Mouse (Mus musculus): ENCODE results near the gene Tbc1d22a. TPM values are rescaled to one million over a fixed set of nuclear protein-coding genes. Genes with fewer than 3 reads are reported as not detected.

Gene Tbc1d22a
- polyA plus RNA-seq, 1 experiment from 2014 or later: 6.2 TPM

DNA sequence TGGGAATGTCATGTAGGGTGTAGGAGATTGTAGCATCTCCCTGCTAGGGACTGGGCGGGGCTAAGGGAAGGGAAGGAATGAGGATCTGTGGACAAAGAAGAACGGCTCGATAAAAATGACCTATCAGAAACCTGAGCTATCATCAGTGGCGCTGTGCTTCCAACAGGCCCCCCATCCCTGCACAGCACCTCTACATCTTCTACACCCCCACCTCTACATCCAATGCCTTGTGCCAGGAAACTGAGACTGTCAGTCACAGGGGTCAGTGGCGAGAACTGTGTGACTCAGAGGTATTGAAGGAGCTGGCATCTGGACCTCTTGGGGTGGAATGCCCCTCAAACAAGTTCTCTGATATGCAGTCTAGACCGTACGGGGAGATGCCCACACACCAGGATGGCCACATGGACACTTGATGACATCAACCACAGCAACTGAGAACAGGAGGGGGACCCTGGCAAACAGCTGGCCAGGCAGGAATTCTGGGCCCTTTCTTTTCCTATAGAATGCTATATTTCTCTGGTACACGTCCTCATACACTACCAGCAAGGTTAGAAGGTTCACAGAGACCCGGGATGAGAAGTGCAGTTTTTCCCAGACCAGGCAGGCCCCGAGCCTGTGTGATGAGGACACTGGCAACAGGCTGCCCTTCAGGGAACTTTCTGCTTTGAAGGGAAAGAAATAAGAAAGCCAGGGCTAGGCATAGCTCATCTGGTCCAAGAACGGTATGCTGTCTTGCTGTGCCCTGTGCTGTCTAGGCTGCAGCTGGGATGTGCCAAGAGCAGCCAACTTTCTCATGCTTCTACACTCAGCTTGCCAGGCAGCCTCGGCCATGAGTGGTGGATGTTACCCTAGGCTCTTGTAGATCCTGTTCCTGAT lies 45.1 kb upstream of the Tbc1d22a start:
- Histone ChIP-seq H3K9ac (replicated peaks; ENCODE audit: low read length) (no peak overlapping the region), H3K4me3 (ENCODE audit: low read depth, low read length) (no peak overlapping the region), H3K9me3 (replicated peaks; ENCODE audit: control insufficient read depth, low read length) (no peaks in the 10 kb centered on the region), H3K27ac (replicated peaks; ENCODE audit: low read depth, low read length) (no peak overlapping the region), H3K4me2 (ENCODE audit: low read depth, low read length) (no peak overlapping the region), H3K27me3 (ENCODE audit: control insufficient read depth, insufficient read depth, low read length) (no peaks in the 10 kb centered on the region), H3K4me1 (ENCODE audit: control insufficient read depth, insufficient read depth, low read length) (peaks cover 3% of the 10 kb centered on the region), H3K36me3 (replicated peaks; ENCODE audit: control insufficient read depth, insufficient read depth, low read depth, low read length) (no peaks in the 10 kb centered on the region)
- 0 out of 2 replicates have a peak, but pooled peaks have one; percentile 11 for ATAC-seq (replicated peaks; ENCODE audit: insufficient number of reproducible peaks, low FRiP score, low TSS enrichment, low read depth)
- no peak for DNase-seq (ENCODE audit: low spot score)
- 77% methylated on average over 12 of the region's 12 CpGs for WGBS

DNA sequence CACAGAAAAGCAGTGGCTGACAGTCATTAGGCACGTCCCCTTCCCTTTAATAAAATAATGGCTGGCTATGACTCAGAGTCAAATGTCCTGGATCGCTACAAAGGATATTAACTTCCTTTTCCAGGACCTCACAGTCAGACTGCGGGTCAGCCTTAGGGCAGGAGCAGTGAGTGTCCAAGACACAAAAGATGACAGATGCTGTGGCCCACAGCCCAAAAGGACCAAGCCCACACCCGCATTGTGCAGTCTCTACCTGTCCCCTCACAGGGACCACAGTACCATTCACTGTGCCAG lies 44.5 kb upstream of the Tbc1d22a start:
- Histone ChIP-seq H3K9me3 (replicated peaks; ENCODE audit: control insufficient read depth, low read length) (no peaks in the 10 kb centered on the region), H3K36me3 (replicated peaks; ENCODE audit: control insufficient read depth, insufficient read depth, low read depth, low read length) (no peaks in the 10 kb centered on the region), H3K4me2 (ENCODE audit: low read depth, low read length) (no peak overlapping the region), H3K4me3 (ENCODE audit: low read depth, low read length) (no peak overlapping the region), H3K27me3 (ENCODE audit: control insufficient read depth, insufficient read depth, low read length) (no peaks in the 10 kb centered on the region), H3K27ac (replicated peaks; ENCODE audit: low read depth, low read length) (no peak overlapping the region), H3K9ac (replicated peaks; ENCODE audit: low read length) (no peak overlapping the region; the same call in 1 of the 2 replicates), H3K4me1 (ENCODE audit: control insufficient read depth, insufficient read depth, low read length) (peaks cover 3% of the 10 kb centered on the region)
- ATAC-seq (replicated peaks; ENCODE audit: insufficient number of reproducible peaks, low FRiP score, low TSS enrichment, low read depth) (no peak), DNase-seq (ENCODE audit: low spot score) (no peak)
- WGBS: 65% methylated on average over 4 of the region's 4 CpGs

DNA sequence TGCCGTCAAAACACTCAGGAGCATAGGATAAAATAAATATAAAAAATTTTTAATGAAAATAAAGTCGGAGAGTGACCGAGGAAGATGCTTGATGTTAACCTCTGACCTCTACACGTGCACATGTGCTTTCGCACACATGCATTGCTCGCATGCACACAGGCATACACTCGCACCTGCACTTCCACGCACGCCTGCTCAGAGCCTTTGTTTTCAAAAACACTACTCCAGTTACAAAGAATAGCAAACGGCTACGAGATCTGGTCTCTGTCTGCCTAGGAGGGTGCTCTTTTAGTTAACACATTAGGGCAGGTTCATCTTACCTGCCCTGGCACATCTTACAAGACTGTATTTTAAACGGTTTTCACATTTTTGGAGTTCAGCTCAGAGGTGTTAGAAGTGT lies 42.9 kb upstream of the Tbc1d22a start:
- DNase-seq (ENCODE audit: low spot score) (no peak), ATAC-seq (replicated peaks; ENCODE audit: insufficient number of reproducible peaks, low FRiP score, low TSS enrichment, low read depth) (no peak)
- H3K9me3 ChIP-seq (replicated peaks; ENCODE audit: control insufficient read depth, low read length): no peaks in the 10 kb centered on the region
- no peak overlapping the region for H3K27ac ChIP-seq (replicated peaks; ENCODE audit: low read depth, low read length)
- peaks cover 3% of the 10 kb centered on the region for H3K4me1 ChIP-seq (ENCODE audit: control insufficient read depth, insufficient read depth, low read length)
- H3K36me3 ChIP-seq (replicated peaks; ENCODE audit: control insufficient read depth, insufficient read depth, low read depth, low read length): no peaks in the 10 kb centered on the region
- no peak overlapping the region for H3K4me3 ChIP-seq (ENCODE audit: low read depth, low read length)
- H3K27me3 ChIP-seq (ENCODE audit: control insufficient read depth, insufficient read depth, low read length): no peaks in the 10 kb centered on the region
- 61% methylated on average over 12 of the region's 12 CpGs for WGBS
- H3K4me2 ChIP-seq (ENCODE audit: low read depth, low read length): no peak overlapping the region
- no peak overlapping the region for H3K9ac ChIP-seq (replicated peaks; ENCODE audit: low read length)

DNA sequence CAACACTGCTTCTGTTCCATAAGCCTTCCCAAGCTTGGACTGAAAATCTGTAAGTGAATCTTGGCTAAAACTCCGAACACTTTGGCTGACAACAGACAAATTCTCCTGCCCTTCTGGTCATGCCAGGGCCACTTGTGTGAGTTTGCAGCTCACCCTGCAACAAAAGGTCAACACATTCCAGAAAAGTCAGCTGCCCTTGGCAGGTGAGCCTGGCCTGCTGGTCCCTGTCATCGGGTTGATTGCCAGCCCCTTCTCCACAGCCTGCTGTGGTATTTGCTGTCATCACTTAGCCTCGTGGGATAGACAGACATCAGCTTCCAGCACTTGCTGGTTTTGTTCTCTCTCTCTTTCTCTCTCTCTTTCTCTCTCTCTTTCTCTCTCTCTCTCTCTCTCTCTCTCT lies 42.1 kb upstream of the Tbc1d22a start:
- ATAC-seq (replicated peaks; ENCODE audit: insufficient number of reproducible peaks, low FRiP score, low TSS enrichment, low read depth) (no peak), DNase-seq (ENCODE audit: low spot score) (no peak)
- Histone ChIP-seq H3K9me3 (replicated peaks; ENCODE audit: control insufficient read depth, low read length) (no peaks in the 10 kb centered on the region), H3K4me3 (ENCODE audit: low read depth, low read length) (no peak overlapping the region), H3K27me3 (ENCODE audit: control insufficient read depth, insufficient read depth, low read length) (no peaks in the 10 kb centered on the region), H3K36me3 (replicated peaks; ENCODE audit: control insufficient read depth, insufficient read depth, low read depth, low read length) (no peaks in the 10 kb centered on the region), H3K4me1 (ENCODE audit: control insufficient read depth, insufficient read depth, low read length) (peaks cover 3% of the 10 kb centered on the region), H3K27ac (replicated peaks; ENCODE audit: low read depth, low read length) (no peak overlapping the region), H3K9ac (replicated peaks; ENCODE audit: low read length) (no peak overlapping the region), H3K4me2 (ENCODE audit: low read depth, low read length) (no peak overlapping the region)
- 60% methylated on average over 3 of the region's 3 CpGs for WGBS

DNA sequence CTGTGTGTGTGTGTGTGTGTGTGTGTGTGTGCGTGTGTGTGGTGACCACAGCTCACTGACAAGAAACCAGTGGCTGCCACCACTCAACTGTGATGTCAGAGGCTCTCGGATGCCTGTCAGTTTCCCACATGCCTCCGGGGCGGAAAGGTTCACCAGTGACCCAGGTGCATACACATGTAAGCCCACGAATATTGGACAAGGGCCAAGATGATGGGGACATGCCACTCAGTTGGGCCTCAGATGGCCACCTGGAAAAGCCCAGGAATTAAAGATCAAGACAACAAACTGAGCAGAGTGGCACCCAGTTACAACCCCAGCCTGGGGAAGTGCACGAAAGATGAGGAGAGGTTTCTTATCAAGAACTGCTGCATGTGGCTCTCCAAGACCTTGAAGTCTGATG lies 41.7 kb upstream of the Tbc1d22a start:
- Histone ChIP-seq H3K9me3 (replicated peaks; ENCODE audit: control insufficient read depth, low read length) (no peaks in the 10 kb centered on the region), H3K36me3 (replicated peaks; ENCODE audit: control insufficient read depth, insufficient read depth, low read depth, low read length) (no peaks in the 10 kb centered on the region), H3K4me2 (ENCODE audit: low read depth, low read length) (no peak overlapping the region), H3K9ac (replicated peaks; ENCODE audit: low read length) (no peak overlapping the region), H3K4me1 (ENCODE audit: control insufficient read depth, insufficient read depth, low read length) (peaks cover 3% of the 10 kb centered on the region), H3K27me3 (ENCODE audit: control insufficient read depth, insufficient read depth, low read length) (no peaks in the 10 kb centered on the region), H3K27ac (replicated peaks; ENCODE audit: low read depth, low read length) (no peak overlapping the region), H3K4me3 (ENCODE audit: low read depth, low read length) (no peak overlapping the region)
- ATAC-seq (replicated peaks; ENCODE audit: insufficient number of reproducible peaks, low FRiP score, low TSS enrichment, low read depth): no peak
- 72% methylated on average over 6 of the region's 6 CpGs for WGBS
- no peak for DNase-seq (ENCODE audit: low spot score)

DNA sequence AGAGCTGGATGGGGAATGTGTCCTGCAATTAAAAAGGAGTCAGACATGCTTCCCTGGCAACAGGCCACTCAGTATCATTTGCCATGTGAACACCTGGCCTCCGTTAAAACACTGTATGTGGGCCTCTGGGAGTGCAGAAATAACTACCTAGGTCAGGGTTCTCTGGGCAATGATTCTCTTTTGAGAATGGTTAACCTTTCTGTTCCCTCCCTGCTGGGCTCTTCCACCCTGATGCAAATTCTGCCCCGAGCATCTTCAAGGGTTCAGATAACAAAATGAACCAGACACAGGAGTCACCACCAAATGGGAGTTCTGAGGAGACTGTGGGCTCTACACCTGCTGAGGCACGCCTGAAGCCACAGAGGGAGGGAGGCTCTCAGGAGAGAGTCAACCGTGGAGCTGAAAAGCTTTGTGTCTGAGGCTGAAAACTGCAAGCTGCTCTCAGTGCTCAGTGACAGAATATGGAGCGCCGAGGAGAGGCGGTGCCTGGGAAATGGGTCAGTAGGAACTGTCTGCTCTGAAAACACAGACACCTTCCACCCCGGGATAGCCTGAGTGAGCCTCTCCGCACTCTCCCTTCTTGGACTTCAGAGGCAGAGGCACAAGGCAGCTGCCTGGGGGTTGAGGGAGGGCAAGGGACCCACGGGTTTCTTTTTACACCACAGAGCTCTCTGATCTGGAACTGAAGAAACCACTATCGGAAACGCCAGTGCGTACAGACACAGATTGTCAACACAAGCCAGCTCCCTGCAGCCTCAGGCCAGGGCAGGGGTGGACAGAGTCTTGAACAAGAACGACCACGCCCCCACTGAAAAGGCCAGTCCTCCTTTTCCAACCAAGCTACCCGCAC lies 40.9 kb upstream of the Tbc1d22a start:
- Histone ChIP-seq H3K36me3 (replicated peaks; ENCODE audit: control insufficient read depth, insufficient read depth, low read depth, low read length) (no peaks in the 10 kb centered on the region), H3K4me3 (ENCODE audit: low read depth, low read length) (no peak overlapping the region), H3K27ac (replicated peaks; ENCODE audit: low read depth, low read length) (no peak overlapping the region), H3K4me1 (ENCODE audit: control insufficient read depth, insufficient read depth, low read length) (peaks cover 3% of the 10 kb centered on the region), H3K9me3 (replicated peaks; ENCODE audit: control insufficient read depth, low read length) (no peaks in the 10 kb centered on the region), H3K27me3 (ENCODE audit: control insufficient read depth, insufficient read depth, low read length) (no peaks in the 10 kb centered on the region), H3K9ac (replicated peaks; ENCODE audit: low read length) (no peak overlapping the region; the same call in 1 of the 2 replicates), H3K4me2 (ENCODE audit: low read depth, low read length) (no peak overlapping the region)
- peak; percentile 23 for DNase-seq (ENCODE audit: low spot score)
- 24% methylated on average over 16 of the region's 16 CpGs for WGBS
- ATAC-seq (replicated peaks; ENCODE audit: insufficient number of reproducible peaks, low FRiP score, low TSS enrichment, low read depth): no peak

DNA sequence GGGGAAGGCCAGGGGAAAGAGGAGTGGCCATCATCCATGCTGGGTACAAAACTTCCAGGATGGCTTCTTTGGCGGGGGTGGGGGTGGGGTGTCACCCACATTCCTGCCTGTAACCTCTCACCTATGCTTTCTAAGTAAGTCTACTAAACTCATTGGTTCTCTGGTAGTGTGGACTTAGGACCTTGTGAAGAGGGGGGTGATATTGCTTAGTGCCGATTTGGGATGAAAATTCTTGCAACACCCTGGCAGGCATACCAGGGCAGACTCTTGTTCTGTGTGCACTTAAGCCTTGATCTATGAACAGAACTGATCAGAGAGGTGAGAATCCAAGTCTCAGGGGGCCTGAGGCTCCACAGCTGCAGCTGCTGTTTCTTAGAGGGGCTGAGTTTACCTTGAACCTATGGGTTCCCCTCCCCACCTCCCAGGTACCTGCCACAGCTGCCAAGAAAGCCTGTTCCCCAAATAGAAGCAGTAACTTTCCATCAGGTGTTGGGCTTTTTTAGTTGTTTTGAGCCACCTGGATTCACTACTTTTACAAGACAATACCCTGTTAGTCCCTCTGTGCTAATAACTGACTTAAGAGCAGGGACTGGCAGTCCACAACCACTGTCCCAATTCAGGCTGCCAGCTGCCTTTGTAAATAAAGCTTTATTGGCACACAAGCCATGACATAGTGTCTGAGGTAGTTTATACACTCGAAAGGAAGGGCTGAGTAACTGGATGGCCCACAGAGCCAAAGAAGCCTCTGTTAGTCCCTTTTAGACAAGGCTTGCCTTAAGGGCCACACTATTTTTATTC lies 38.8 kb upstream of the Tbc1d22a start:
- Histone ChIP-seq H3K36me3 (replicated peaks; ENCODE audit: control insufficient read depth, insufficient read depth, low read depth, low read length) (no peaks in the 10 kb centered on the region), H3K4me1 (ENCODE audit: control insufficient read depth, insufficient read depth, low read length) (peaks cover 3% of the 10 kb centered on the region), H3K4me3 (ENCODE audit: low read depth, low read length) (no peak overlapping the region), H3K9ac (replicated peaks; ENCODE audit: low read length) (no peak overlapping the region), H3K27ac (replicated peaks; ENCODE audit: low read depth, low read length) (no peak overlapping the region), H3K4me2 (ENCODE audit: low read depth, low read length) (no peak overlapping the region), H3K27me3 (ENCODE audit: control insufficient read depth, insufficient read depth, low read length) (no peaks in the 10 kb centered on the region), H3K9me3 (replicated peaks; ENCODE audit: control insufficient read depth, low read length) (no peaks in the 10 kb centered on the region)
- ATAC-seq (replicated peaks; ENCODE audit: insufficient number of reproducible peaks, low FRiP score, low TSS enrichment, low read depth) (no peak), DNase-seq (ENCODE audit: low spot score) (no peak)
- 78% methylated on average over 3 of the region's 3 CpGs for WGBS
